Mouse (Mus musculus) G1E (cell line): ENCODE measurements around the gene Pxmp4.

Experiments used
- CTCF ChIP-seq: IDR thresholded peaks from 2 replicates; pipeline ENCODE4 v1.5.1; 2012; ENCODE audit warnings: low read depth, low read length, inconsistent platforms, mixed read lengths
- GATA1 ChIP-seq: IDR thresholded peaks from 2 replicates; pipeline ENCODE4 v1.6.1; 2012; ENCODE audit warnings: borderline replicate concordance, low read length, inconsistent platforms, mixed read lengths
- GATA2 ChIP-seq: IDR thresholded peaks from 2 replicates; pipeline ENCODE4 v1.6.1; 2012; ENCODE audit warnings: low read depth, low read length, inconsistent platforms, borderline replicate concordance
- TAL1 ChIP-seq: conservative IDR thresholded peaks from 2 replicates; pipeline ENCODE4 v1.6.1; 2012; ENCODE audit warnings: low read depth, low read length, inconsistent platforms, mixed read lengths

- TF ChIP-seq CTCF (no peak), GATA1 (no peak), GATA2 (no peak), TAL1 (no peak)
These were observed 22.9 kb downstream of the Pxmp4 start for GRCm38 (mm10) chr2:154580586-154580985.
